Mouse (Mus musculus) MEL (cell line): ENCODE measurements at regions not wholly inside any gene's neighbourhood (a gene's known extent, or its start where the extent isn't known, plus 50 kb on each side); places are given as distances from the start of the nearest gene placed in this dataset.

Experiments
- DNase-seq: peaks from one replicate; pipeline ENCODE4 v3.0.0; 2011; ENCODE audit warnings: low read depth, low spot score
- H3K27ac ChIP-seq: 2 replicates; pipeline ENCODE4 v1.5.1; 2012; ENCODE audit warnings: low read depth, mild to moderate bottlenecking, control low read depth, low read length, moderate library complexity; ENCODE audit not compliant: control insufficient read depth
- H3K27me3 ChIP-seq, 2 experiments: fragments of 150-350 bp in 1 of 2; sonication (generic) in 1 of 2; 2 replicates each; pipeline ENCODE4 v1.6.1; 2012; ENCODE audit warnings: low read length in 2 of 2, mild to moderate bottlenecking in 2 of 2, improper control_type of control experiment in 1 of 2, moderate library complexity in 1 of 2; ENCODE audit not compliant: insufficient read depth in 2 of 2, control insufficient read depth in 1 of 2
- H3K36me3 ChIP-seq, 2 experiments: 2 replicates each; pipeline ENCODE4 v1.6.1; 2012 to 2014; ENCODE audit warnings: low read length in 2 of 2, improper control_type of control experiment in 1 of 2, inconsistent platforms in 1 of 2, mild to moderate bottlenecking in 1 of 2; ENCODE audit not compliant: insufficient read depth in 2 of 2, control insufficient read depth in 1 of 2
- H3K4me1 ChIP-seq, 2 experiments: fragments of 150-350 bp in 1 of 2; sonication (generic) in 1 of 2; 2 replicates each; pipeline ENCODE4 v1.6.1; 2012; ENCODE audit warnings: low read length in 2 of 2, improper control_type of control experiment in 1 of 2, mild to moderate bottlenecking in 1 of 2; ENCODE audit not compliant: insufficient read depth in 2 of 2, control insufficient read depth in 1 of 2
- H3K4me3 ChIP-seq, 2 experiments: fragments of 150-350 bp in 1 of 2; sonication (generic) in 1 of 2; 2 replicates each; pipeline ENCODE4 v1.5.1; 2012; ENCODE audit warnings: low read depth in 2 of 2, low read length in 2 of 2, mild to moderate bottlenecking in 2 of 2, moderate library complexity in 2 of 2, control low read depth in 1 of 2, improper control_type of control experiment in 1 of 2; ENCODE audit not compliant: control insufficient read depth in 1 of 2, insufficient read depth in 1 of 2
- H3K79me2 ChIP-seq: 2 replicates; pipeline ENCODE4 v1.6.1; 2012; ENCODE audit warnings: mild to moderate bottlenecking, low read length, moderate library complexity; ENCODE audit not compliant: control insufficient read depth, poor library complexity, insufficient read depth
- H3K9ac ChIP-seq: 2 replicates; pipeline ENCODE4 v1.6.1; 2012; ENCODE audit warnings: low read depth, mild to moderate bottlenecking, control low read depth, low read length, moderate library complexity; ENCODE audit not compliant: control insufficient read depth, poor library complexity, severe bottlenecking
- H3K9me3 ChIP-seq: fragments of 150-350 bp; sonication (generic); replicated peaks from 2 replicates; pipeline ENCODE4 v1.6.1; 2012; ENCODE audit warnings: mild to moderate bottlenecking, low read length, improper control_type of control experiment, moderate library complexity; ENCODE audit not compliant: insufficient read depth
- BHLHE40 ChIP-seq: IDR thresholded peaks from 2 replicates; pipeline ENCODE4 v1.6.1; 2012; ENCODE audit warnings: low read depth, mild to moderate bottlenecking, inconsistent platforms, low read length, improper control_type of control experiment, borderline replicate concordance
- ELF1 ChIP-seq: IDR thresholded peaks from 2 replicates; pipeline ENCODE4 v1.6.1; 2014; ENCODE audit warnings: low read depth, mild to moderate bottlenecking, inconsistent platforms, low read length, improper control_type of control experiment, moderate library complexity
- EP300 ChIP-seq, 2 experiments: IDR thresholded peaks; 2 replicates each; pipeline ENCODE4 v1.6.1; 2011; ENCODE audit warnings: improper control_type of control experiment in 2 of 2, low read length in 2 of 2, low read depth in 1 of 2, mild to moderate bottlenecking in 1 of 2
- ETS1 ChIP-seq: IDR thresholded peaks from 2 replicates; pipeline ENCODE4 v1.6.1; 2012; ENCODE audit warnings: low read depth, mild to moderate bottlenecking, inconsistent platforms, low read length, improper control_type of control experiment, moderate library complexity
- GABPA ChIP-seq: IDR thresholded peaks from 2 replicates; pipeline ENCODE4 v1.6.1; 2012; ENCODE audit warnings: low read depth, mild to moderate bottlenecking, inconsistent platforms, low read length, improper control_type of control experiment, moderate library complexity
- HCFC1 ChIP-seq: IDR thresholded peaks from 2 replicates; pipeline ENCODE4 v1.6.1; 2012; ENCODE audit warnings: low read depth, mild to moderate bottlenecking, inconsistent platforms, low read length, improper control_type of control experiment, moderate library complexity
- MAX ChIP-seq: IDR thresholded peaks from 2 replicates; pipeline ENCODE4 v1.6.1; 2011; ENCODE audit warnings: low read length, improper control_type of control experiment
- MEF2A ChIP-seq: IDR thresholded peaks from 2 replicates; pipeline ENCODE4 v1.6.1; 2014; ENCODE audit warnings: low read depth, mild to moderate bottlenecking, inconsistent platforms, low read length, improper control_type of control experiment; ENCODE audit not compliant: poor library complexity, insufficient replicate concordance, severe bottlenecking; ENCODE audit errors: extremely low read depth
- MYB ChIP-seq: IDR thresholded peaks from 2 replicates; pipeline ENCODE4 v1.6.1; 2011; ENCODE audit warnings: mild to moderate bottlenecking, low read depth, low read length, improper control_type of control experiment
- POLR2A ChIP-seq, 2 experiments: IDR thresholded peaks; 2 replicates each; pipeline ENCODE4 v1.6.1; 2011 to 2012; ENCODE audit warnings: low read length in 2 of 2, mild to moderate bottlenecking in 2 of 2, control low read depth in 1 of 2, improper control_type of control experiment in 1 of 2, low read depth in 1 of 2, moderate library complexity in 1 of 2; ENCODE audit not compliant: control insufficient read depth in 1 of 2, insufficient read depth in 1 of 2, poor library complexity in 1 of 2
- POLR2AphosphoS5 ChIP-seq: IDR thresholded peaks from 2 replicates; pipeline ENCODE4 v1.6.1; 2012; ENCODE audit warnings: low read depth, borderline replicate concordance, mild to moderate bottlenecking, inconsistent platforms, low read length, moderate library complexity, mixed read lengths
- RAD21 ChIP-seq: IDR thresholded peaks from 2 replicates; pipeline ENCODE4 v1.6.1; 2011; ENCODE audit warnings: mild to moderate bottlenecking, low read depth, low read length, improper control_type of control experiment
- RCOR1 ChIP-seq: IDR thresholded peaks from 2 replicates; pipeline ENCODE4 v1.6.1; 2012; ENCODE audit warnings: low read depth, mild to moderate bottlenecking, inconsistent platforms, low read length, improper control_type of control experiment
- SMC3 ChIP-seq: IDR thresholded peaks from 2 replicates; pipeline ENCODE4 v1.6.1; 2011; ENCODE audit warnings: low read depth, low read length, improper control_type of control experiment
- TCF12 ChIP-seq: IDR thresholded peaks from 2 replicates; pipeline ENCODE4 v1.6.1; 2014; ENCODE audit warnings: low read depth, mild to moderate bottlenecking, inconsistent platforms, low read length, improper control_type of control experiment, moderate library complexity
- ZKSCAN1 ChIP-seq: IDR thresholded peaks from 2 replicates; pipeline ENCODE4 v1.6.1; 2012; ENCODE audit warnings: low read depth, mild to moderate bottlenecking, inconsistent platforms, low read length, improper control_type of control experiment, moderate library complexity
- ZNF384 ChIP-seq: IDR thresholded peaks from 2 replicates; pipeline ENCODE4 v1.6.1; 2012; ENCODE audit warnings: low read depth, mild to moderate bottlenecking, inconsistent platforms, low read length, improper control_type of control experiment

- TF ChIP-seq ETS1: no peak
- no peak for TF ChIP-seq EP300 (IDR thresholded peaks at IDR 0.05; ENCODE audit: low read depth in 1 of 2, low read length in 2 of 2)
- TF ChIP-seq RAD21: no peak
These were observed 149.0 kb downstream of the Cmpk2 start (continued) for GRCm38 (mm10) chr12:26617969-26618368.

GRCm38 (mm10) chr12:26613086-26613705 lies 144.2 kb downstream of the Cmpk2 start:
- TF ChIP-seq ZNF384: no peak
- TF ChIP-seq POLR2A (IDR thresholded peaks at IDR 0.05; ENCODE audit: control insufficient read depth in 1 of 2, insufficient read depth in 1 of 2, low read depth in 1 of 2, low read length in 2 of 2, poor library complexity in 1 of 2): no peak
- no peak for TF ChIP-seq BHLHE40
- Histone ChIP-seq H3K27ac (no peak overlapping the region), H3K9ac (no peak overlapping the region), H3K9me3 (no peaks in the 10 kb centered on the region), H3K4me3 (no peak overlapping the region), H3K36me3 (no peaks in the 10 kb centered on the region), H3K27me3 (no peaks in the 10 kb centered on the region), H3K4me1 (no peaks in the 10 kb centered on the region), H3K79me2 (no peaks in the 10 kb centered on the region)
- DNase-seq: no peak

- H3K79me2 ChIP-seq: no peaks in the 10 kb centered on the region
- H3K4me3 ChIP-seq: no peak overlapping the region
- H3K9ac ChIP-seq: no peak overlapping the region
- no peak for DNase-seq
- H3K9me3 ChIP-seq: no peaks in the 10 kb centered on the region
- H3K4me1 ChIP-seq: no peaks in the 10 kb centered on the region
- no peak for TF ChIP-seq POLR2A (IDR thresholded peaks at IDR 0.05; ENCODE audit: control insufficient read depth in 1 of 2, insufficient read depth in 1 of 2, low read depth in 1 of 2, low read length in 2 of 2, poor library complexity in 1 of 2)
- no peak for TF ChIP-seq RCOR1
- TF ChIP-seq SMC3: no peak
- TF ChIP-seq ZNF384: no peak
- TF ChIP-seq GABPA: no peak
- TF ChIP-seq EP300 (IDR thresholded peaks at IDR 0.05; ENCODE audit: low read depth in 1 of 2, low read length in 2 of 2): no peak
- TF ChIP-seq TCF12: no peak
- TF ChIP-seq POLR2AphosphoS5: no peak
- TF ChIP-seq RAD21: no peak
- TF ChIP-seq MYB: no peak
- TF ChIP-seq MAX: no peak
- TF ChIP-seq ZKSCAN1: no peak
- TF ChIP-seq ELF1: no peak
- no peak for TF ChIP-seq MEF2A
- TF ChIP-seq HCFC1: no peak
- H3K36me3 ChIP-seq: no peaks in the 10 kb centered on the region
- H3K27ac ChIP-seq: no peak overlapping the region
- no peaks in the 10 kb centered on the region for H3K27me3 ChIP-seq
These were observed 141.1 kb downstream of the Cmpk2 start for GRCm38 (mm10) chr12:26610079-26610478.
